Mouse (Mus musculus) spleen, adult 12 weeks (tissue): ENCODE data around the gene F2r.

ENCODE experiments used
- DNase-seq: peaks from one replicate; pipeline ENCODE4 v3.0.0; 2022; ENCODE audit warnings: low spot score

The F2r gene

DNA sequence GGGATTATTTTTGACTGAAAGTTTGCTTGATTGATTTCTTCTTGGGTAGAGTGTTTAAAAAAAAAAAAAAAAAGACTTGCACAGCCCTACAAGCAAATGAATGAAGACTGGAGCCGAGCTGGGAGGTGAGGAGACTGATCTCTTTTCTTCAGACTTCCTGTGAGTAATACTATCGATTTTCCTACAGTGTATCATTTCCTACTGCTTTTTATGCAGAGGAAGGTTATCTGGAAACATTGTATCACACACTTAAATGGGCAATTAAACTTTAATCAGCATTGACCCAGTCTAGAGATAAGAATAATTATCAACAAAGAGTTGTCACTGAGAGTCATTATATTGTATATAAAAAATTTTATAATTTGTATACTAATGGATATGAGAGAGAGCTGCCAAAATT, 12.5 kb upstream of the F2r start:
- no peak for DNase-seq

DNA sequence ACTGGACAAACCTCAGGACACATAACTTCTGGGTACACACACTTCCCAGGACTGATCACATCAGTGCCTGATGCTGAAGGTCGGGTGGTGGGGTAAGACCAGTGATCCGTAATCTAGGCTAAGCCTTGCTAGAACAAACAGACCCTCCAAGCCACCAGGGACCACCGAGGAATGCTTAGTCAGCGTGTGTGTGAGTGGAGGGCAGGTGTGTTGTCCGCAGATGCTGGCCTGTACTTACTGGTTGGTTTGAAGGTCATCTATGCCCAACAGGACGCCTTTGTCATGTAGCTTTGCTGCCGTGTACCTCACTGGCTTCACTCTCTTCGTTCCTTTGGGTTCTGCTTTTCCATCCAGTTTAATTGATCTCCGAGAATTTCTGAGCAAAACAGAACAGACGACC, 11.5 kb upstream of the F2r start:
- DNase-seq, result no peak

DNA sequence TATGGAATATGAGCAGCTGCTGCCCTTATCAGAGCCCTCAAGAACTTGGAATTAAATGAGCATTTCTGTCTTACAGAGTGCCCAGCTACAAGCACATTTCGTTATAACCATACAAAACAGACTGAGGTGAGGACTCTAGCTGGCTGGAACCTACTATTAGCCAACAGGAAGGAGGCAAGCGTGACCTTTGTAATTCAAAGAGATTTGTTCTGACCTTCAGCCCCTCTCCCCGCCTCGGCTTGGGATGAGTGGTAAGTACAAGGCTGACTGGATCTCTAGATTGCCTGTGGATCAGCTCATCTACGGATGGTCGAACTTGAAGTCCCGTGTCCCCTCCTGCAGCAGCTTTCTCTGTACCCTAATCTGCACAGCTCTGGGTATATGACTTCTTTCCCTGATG, 8.4 kb upstream of the F2r start:
- no peak for DNase-seq

DNA sequence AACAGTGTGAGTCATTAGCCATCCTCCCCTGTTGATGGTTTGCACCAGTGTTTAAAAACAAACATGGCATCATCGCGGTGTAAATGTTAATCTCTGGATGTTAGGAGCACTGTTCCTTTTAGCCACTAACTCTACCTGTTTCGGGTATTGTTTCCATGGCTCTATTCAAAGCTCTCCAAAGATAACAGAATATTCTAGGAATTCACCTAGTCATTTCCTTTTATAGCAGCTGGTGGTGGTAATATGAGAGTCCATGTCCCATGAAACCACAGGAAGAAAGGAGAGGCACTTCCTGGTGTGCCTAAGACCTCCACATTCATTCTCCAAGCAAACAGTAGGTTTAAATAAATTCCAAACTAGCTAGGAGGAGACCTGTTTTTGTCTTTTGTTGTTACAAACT, 4.8 kb upstream of the F2r start:
- DNase-seq, result no peak

DNA sequence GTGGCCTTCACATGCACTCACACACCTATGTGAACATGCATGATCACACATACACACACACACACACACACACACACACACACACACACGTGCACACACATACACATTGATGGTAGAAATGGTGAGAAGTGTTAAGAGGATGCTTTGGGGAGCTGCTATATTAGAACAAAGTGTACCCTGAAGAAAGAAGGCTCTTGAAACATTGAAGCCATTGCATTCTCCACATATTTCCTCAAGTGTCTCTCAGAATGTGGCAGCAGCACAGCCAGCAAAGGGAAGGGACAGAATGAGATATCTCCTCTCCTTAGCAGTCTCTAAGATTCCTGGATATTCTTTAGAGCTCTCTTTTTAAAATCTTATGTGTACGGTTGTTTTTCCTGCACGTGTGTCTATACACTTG, 3.3 kb upstream of the F2r start:
- no peak for DNase-seq

DNA sequence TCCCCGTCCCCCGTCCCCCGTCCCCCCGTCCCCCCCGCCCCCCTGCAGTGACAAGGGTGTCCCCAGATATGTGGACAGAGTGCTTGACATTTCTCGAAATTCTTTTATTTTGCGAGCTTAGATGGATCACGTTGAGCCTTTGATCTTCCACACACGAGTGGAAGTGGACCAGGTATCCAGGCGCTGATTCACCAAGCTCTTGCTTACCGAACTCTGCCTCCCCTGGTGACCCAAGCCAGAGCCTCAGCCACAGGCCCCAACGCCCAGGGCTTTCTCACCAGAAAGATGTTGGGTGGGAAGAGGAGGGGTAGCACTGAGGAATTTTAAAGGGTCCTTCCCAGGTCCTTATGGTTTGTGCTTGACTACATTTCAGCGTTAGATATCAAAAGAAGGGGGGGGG, 572 bp upstream of the F2r start:
- DNase-seq, result no peak

DNA sequence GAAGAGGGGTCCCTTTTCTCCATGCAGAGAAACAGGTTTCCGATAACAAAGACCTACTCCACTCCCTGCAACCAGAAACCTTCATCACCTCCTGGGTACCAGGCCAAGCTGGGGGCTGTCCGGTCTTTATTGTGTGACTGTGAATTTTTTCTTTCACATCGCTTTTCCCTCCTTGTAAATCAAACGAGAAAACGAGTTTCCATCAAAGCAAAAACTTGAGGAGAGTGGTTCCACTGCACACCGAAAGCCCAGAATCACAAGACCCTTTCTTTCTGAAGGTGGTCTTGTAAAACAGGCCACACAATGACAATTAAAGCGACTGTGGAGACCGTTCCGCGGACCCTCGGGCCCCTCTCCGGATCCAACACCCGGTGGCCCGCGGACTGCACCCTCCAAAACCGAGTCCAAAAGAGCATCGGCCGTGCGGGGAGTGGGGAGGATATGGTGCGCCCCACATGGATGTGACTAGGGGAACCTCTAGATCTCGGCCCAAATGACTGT, 566 bp downstream of the F2r start:
- no peak for DNase-seq

DNA sequence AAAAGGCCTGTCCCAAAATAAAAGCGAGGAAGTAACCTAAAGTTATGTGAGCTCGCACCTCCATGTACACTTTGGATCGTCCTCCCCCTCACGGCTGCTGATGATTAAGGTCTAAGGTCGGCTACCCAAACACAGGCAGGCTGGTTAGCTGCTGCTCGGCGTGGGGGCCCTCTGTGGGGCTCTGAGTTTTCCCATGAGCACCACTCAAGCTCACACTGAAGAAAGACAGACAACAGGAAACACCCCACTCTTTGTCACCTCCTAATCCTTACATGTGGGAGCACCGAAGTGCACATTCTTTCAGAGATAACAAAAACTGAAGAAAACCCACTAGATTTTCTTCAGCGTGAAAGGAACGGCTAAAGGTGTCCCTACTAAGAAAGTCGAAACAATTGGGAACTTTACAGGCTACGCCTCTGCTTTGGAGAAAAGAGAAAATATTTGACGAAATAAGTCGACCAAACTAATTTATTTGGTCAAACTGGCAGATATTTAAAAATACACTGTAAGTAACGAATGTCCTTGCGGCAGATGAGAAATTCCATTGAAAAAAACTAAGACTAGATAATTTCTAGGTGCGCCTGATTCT, 1.1 kb downstream of the F2r start:
- DNase-seq, result no peak

DNA sequence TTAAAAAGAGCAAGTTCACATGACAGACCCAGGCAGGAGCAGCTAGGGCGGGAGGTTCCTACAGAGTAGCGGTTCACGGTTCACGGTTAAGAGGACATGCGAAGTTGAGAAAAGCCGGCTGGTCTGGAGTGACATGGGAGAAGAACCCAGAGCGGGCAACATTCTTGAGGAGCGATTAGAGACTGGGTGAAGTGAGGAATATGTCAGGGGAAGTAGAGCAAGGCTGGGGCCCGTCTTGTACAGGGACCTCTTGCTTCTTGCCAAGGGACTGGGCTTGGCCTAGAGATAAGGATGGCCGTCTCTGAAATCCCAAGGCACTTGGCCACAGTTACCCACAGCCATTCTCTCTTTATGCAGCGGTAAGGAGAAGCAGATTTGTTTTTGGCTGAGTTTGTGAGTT, 1.8 kb downstream of the F2r start:
- DNase-seq, result no peak

DNA sequence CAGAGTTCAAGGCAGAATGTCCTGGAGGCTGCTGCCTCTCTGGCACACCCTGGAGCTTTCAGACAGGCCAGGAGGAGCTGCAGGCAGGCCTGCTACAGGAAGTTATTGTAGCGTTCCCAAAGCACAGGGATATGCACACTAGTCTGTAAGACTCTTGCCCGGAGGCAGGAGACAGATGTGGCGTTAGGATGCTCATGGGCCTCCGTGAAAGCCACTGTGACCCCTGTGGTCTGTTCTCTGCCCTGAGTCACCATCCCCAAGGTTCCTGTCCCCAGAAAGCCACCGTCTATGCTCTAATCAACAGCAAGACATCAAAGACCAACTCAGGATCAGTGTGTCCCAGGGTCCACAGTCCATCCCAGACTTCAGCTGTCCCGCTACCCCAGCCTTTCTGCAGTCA, 3.5 kb downstream of the F2r start:
- DNase-seq, result no peak

DNA sequence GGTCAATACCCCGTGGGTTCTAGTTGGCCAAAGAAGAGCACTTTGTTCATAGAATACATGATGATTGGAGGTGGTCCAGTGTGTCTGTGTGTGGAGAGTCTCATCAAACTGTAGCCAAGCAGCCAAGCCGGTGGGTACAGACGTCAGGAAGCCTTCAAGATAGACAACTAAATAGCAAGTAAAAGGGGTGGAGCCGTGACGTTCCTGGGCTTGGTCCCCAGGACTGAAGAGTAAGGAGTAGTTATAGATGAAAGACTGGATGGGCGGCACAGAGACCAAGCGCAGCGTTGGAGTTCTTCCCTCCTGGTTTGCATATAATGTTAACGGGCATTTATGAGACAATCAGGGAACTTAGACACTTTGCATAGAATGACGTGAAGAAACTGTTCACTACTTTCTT, 6.0 kb downstream of the F2r start:
- no peak for DNase-seq

DNA sequence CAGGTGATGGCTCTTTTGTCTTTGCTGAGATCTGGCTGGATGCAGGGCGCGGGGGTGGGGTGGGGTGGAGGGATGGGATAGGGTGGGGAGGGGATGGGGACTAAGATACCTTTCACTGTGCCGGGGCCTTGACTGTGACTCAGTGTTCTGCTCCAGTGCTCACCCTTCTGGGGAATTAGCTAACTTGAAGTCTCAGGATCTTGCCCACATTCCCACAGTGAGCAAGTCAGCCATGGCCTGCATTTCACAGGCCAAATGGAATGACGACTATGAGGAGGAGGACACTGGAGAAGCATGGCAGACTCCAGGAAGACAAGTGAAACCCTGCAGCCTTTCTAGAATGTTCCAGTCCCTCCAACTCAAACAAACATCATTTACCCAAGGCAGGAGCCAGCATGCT, 6.5 kb downstream of the F2r start:
- no peak for DNase-seq

DNA sequence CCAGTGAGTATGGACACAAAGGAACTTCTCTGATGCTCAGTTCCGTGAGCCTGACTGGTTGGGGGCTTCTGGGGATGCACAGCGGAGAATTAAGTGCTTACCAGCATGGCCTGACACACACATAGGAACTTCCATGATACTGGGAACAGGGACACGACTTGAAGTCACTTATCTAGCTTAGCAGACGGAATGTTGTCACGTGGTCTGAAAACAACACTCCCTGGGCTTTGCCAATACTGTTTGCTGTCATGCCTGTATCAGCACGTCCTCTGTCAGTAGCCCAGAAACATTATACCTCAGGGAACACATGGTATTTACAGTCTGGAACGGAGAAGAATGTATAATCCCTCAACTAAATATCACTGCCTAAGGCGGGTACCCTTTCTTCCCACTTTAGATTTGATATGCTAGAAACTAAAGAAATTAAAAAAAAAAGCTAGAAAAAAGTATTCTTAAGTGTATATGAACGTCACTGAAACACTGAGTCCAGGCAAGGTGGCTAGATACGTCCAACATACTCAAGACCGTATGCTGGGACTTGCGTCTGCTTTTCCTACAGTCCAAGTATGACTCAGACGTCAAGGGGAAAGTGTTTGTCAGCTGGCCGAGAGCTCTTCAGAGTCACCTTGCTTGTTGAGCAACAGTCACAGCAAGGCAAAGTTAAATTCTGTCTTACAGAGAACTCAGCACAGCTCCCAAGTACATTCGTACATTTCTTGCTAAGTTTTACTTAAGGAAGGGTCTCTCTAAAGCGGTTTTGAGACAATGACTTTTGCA, 7.3 kb downstream of the F2r start:
- no peak for DNase-seq

DNA sequence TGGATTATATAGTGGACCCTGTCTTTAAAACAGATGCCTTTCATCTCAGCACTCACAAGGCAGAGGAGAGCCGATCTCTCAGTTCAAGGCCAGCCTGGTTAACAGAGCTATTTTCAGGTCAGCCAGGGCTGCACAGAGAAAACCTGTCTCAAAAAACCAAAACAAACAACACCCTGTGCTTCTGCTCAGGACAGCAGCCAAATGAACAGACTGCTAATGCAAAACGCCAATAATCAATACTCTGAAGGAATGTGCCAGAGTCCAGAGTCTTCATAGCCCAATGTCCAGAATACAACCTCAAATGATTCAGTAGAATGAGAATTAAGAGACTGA, 9.2 kb downstream of the F2r start:
- no peak for DNase-seq

DNA sequence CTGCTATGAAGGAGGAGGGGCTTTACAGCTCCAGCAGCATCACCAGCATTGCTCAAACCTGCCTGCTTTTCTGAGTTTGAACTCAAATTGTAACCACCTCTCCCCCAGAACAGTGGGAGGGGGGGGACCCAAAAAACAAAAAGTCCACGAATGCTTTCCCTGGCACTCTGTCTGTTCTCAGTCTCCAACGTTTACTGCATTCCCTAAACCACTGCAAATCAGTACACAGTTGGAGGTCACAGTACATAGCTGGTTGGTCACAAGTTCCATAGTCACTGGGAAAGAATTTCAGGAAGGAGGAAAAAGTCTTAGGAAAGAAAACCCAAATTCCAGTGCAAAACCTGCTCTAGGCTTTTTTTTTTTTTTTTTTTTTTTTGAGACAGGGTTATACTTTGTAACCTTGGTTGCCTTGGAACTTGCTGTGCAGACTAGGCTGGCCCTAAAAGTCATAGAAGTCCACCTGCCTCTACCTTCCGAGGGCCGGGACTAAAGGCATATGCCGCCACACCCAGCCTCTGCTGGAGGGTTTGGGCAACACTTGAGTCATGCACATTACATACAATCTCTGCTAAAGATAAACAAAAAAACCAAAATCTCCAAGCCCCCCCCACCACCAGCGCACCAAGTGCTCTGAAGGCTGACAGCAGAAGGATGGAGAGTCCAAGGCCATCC, 9.7 kb downstream of the F2r start:
- no peak for DNase-seq

DNA sequence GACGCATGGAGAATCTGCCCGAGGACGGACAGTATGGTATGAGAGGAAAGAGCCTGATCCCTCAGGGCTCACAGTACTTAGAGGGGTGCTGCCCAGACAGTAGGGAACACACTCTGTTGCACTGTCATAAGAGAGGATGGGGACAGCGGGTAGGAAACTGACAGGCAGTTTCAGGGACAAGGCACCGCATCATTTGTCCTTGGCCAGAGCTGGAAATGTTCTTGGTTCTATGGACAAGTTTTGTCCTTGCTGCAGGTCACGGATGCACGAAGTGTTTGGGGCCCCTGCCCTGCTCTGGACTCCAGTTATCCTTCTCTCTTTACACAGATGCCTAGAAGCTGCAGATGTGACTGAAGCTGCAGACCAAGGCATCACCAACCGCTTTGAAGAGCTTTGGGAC, 11.3 kb downstream of the F2r start:
- DNase-seq, result no peak

DNA sequence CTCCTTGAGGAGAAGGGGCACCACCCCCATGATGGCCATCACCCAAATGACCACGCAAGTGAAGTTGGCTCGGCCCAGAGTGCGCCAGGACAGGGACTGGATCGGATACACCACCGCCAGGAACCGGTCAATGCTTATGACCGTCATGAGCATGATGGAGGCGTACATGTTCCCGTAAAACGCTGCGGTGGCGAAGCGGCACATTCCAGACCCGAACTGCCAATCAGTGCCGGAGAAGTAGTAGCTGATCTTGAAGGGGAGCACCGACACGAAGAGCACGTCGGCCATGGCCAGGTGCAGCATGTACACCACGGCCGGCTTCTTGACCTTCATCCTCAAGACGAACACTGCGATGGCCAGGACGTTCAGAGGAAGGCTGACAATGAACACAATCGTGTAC, 14.0 kb downstream of the F2r start:
- DNase-seq, result no peak

DNA sequence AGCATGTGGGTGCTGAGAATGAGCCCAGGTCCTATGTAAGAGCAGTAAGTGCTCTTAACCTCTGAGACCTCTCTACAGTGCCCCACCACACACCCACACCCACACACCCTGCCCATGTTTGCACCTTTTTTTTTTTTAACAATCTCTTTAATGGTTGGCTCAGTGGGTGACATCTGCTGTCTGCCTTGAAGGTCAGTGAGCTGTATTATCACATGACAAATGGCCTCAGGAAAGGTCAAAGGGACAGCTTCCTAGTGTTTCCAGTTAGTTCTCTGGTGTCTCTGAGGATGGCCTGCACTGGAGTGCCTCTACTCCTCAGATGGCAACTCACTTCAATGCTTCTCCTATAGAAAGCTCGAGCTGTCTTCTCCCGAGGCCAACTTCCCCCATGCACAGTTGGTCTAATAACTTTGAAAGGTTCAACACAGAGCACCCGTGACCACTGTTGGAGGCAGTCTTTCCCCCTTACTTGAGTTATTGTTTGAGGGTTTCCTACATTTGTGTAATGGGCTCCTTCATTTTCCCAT, 18.4 kb downstream of the F2r start:
- DNase-seq, result no peak

DNA sequence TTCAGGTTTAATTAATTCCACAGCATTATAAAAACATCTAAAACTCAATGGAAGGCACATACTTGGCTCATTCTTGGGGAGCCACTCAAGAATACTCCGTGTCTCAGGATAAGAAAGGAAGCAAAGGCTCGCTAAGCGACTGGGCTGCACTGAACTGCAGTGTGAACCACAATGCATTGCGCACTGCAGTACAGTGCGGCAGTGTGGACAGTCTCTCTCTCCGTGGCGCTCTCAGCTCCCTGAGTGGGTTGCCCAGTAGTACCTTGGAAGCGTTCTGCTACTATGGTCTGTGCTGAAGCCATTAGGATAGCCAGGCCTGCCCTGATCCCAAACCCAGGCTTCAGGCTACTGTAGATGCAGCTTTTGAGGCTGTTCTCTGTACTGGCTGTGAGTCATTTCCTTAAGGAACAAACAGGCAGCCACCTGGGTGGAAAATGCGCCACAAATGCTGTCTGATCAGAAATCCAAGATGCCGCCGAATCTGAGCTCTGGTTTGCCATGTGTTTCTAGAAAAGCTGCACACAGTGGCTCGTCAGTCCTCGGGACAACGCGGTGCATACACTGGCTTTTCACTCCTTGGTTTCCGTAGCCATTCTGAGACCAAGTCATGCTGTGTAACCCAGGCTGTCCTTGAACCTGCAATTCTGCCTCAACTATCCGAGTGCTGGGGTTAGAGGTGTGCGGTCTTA, 19.9 kb downstream of the F2r start:
- DNase-seq, result no peak

DNA sequence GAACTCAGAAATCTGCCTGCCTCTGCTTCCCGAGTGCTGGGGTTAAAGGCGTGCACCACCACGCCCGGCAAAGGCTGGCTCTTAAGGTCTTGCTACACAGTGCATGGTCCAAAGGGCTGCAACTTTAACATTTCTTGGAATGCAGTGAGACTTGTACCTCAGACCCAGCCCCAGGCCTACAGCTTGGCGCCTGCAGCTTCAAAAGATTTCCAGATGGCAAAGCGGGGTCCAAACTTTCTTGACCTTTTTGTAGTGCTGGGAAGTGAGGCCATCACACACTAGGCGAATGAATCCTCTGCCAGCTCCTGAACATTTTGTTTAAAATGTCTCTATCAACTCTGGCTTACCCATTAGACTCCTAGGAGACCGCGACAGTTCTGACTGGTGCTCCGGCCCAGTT, 20.7 kb downstream of the F2r start:
- DNase-seq, result no peak

DNA sequence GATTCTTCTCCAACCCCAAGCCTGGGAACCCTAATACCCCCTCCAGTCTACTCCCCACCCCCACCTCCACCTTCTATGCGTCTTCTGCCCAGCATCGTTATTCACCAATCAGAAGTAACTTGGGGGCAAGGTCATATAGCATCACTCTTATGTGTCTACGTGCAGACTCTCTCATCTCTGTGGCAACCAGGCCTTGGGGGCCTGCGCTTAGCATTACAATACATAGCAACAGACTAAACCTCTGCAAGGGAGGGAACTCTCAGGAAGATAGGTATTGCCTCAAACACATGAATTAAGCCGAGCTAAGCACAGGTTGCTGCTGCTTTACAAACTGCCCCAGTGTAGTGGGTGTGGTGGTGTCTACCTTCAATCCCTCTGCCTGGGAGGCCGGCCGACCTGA, 21.6 kb downstream of the F2r start:
- no peak for DNase-seq

DNA sequence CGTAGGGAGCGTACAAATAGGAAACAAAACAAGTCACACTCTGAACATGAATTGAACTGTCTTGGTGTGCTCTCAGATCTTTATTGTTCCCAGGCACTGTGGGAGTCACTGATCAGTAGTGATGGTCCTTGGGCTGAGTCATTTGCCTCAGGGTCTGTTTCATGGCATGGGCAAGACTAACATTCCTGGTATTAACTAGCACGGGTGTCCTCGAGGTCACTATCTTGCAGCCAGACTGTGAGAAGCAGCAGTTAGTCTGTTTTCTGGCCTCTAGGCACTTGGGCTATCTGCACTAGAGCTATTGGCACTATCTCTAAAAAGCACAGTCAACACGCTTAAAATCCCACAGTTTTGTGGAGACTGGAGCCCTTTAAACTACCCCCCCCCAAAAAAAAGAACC, 22.4 kb downstream of the F2r start:
- no peak for DNase-seq

DNA sequence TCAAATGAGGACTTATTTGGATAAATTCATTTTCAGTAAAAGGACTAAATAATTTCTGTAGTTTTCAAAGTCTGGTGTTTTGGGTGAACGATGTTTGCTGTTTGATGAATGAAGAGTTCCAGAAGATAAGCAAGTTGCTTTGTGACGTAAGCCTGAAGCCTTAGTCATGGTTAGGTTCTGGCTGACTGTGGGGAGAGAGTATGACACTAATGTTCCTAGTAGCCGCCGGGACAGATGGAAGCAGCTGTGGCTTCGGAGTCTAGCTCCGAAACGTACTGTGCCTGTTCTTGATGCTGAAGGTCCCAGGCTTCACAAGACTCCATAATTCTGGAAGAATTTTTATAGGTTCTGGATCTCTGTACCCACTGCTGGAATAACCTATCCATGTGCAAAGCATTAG, 22.9 kb downstream of the F2r start:
- no peak for DNase-seq
